Mouse (Mus musculus): ENCODE results near the gene Tspyl3.

The Tspyl3 gene

GRCm38 (mm10) chr2:153177188-153177587, 48.1 kb downstream of the Tspyl3 start:
- DNase-seq (ENCODE audit: extremely low read depth, low read depth, low spot score): no peak

GRCm38 (mm10) chr2:153175995-153176570, 49.2 kb downstream of the Tspyl3 start:
- no peak for DNase-seq (ENCODE audit: extremely low read depth, low read depth, low spot score)
